In genomic region chr6:12116926-12117818, GRCm38 (mm10) we compare ENCODE assay signal across 12 mouse cellular contexts.
A peak's percentile ranks its signal among the peaks of the same experiment; 100 is the strongest.
DNase-seq lines count a peak whose midpoint lies in the region; ATAC-seq lines count a peak whose summit lies in the region.
"Had no signal": no experiment of that assay in that cellular context is flagged by ENCODE, and none has a peak within 500 bp of the region (broad histone marks: within the 10 kb centered on the region; RNA-seq: fewer than 3 reads in every experiment).

No protein-coding gene starts in this region.

- no peak overlapping the region for H3K27ac ChIP-seq in liver, embryonic 15.5 days (replicated peaks)
- H3K27ac ChIP-seq in liver, embryonic 11.5 days (ENCODE audit: low read depth, low read length) = no peak overlapping the region
- H3K27ac ChIP-seq in forebrain, embryonic 11.5 days (ENCODE audit: low read depth, low read length) = peak overlapping the region; percentile 8
- no peak overlapping the region for H3K27ac ChIP-seq in hindbrain, embryonic 16.5 days (ENCODE audit: low read depth, low read length)
- H3K27ac ChIP-seq in neural tube, embryonic 13.5 days (replicated peaks) = peak overlapping the region; percentile 75
- no peak overlapping the region for H3K27ac ChIP-seq in limb, embryonic 10.5 days

- no peak overlapping the region for H3K4me3 ChIP-seq in liver, embryonic 15.5 days (replicated peaks)
- H3K4me3 ChIP-seq in liver, embryonic 11.5 days (ENCODE audit: low read depth, low read length) = no peak overlapping the region
- H3K4me3 ChIP-seq in forebrain, embryonic 11.5 days (ENCODE audit: low read depth, low read length) = no peak overlapping the region
- H3K4me3 ChIP-seq in hindbrain, embryonic 16.5 days (ENCODE audit: low read length) = no peak overlapping the region
- no peak overlapping the region for H3K4me3 ChIP-seq in neural tube, embryonic 13.5 days
- H3K4me3 ChIP-seq in limb, embryonic 10.5 days = no peak overlapping the region

- ATAC-seq in liver, embryonic 15.5 days (ENCODE audit: insufficient read depth) = no peak
- no peak for ATAC-seq in liver, embryonic 11.5 days (replicated peaks; ENCODE audit: low FRiP score)
- 0 out of 2 replicates have a peak, but pooled peaks have one; percentile 19 for ATAC-seq in forebrain, embryonic 11.5 days (replicated peaks; ENCODE audit: low FRiP score)
- ATAC-seq in hindbrain, embryonic 16.5 days = peak; percentile 56; the same call in 1 of the 2 replicates
- ATAC-seq in neural tube, embryonic 13.5 days (ENCODE audit: low read depth) = peak; percentile 29; the same call in 1 of the 2 replicates

- no peaks in the 10 kb centered on the region for H3K4me1 ChIP-seq in liver, embryonic 15.5 days (replicated peaks)
- no peaks in the 10 kb centered on the region for H3K4me1 ChIP-seq in liver, embryonic 11.5 days (replicated peaks; ENCODE audit: control insufficient read depth, insufficient read depth, low read length)
- H3K4me1 ChIP-seq in forebrain, embryonic 11.5 days (replicated peaks; ENCODE audit: control insufficient read depth, insufficient read depth, low read length) = no peaks in the 10 kb centered on the region; the same call in 1 of the 2 replicates
- H3K4me1 ChIP-seq in hindbrain, embryonic 16.5 days (ENCODE audit: control insufficient read depth, insufficient read depth, low read depth, low read length) = peaks cover 11% of the 10 kb centered on the region
- peaks cover 28% of the 10 kb centered on the region for H3K4me1 ChIP-seq in neural tube, embryonic 13.5 days (replicated peaks)
- H3K4me1 ChIP-seq in limb, embryonic 10.5 days = 0 out of 2 replicates have a peak, but pooled peaks cover 7% of the 10 kb centered on the region

- H3K27me3 ChIP-seq in liver, embryonic 15.5 days = no peaks in the 10 kb centered on the region
- no peaks in the 10 kb centered on the region for H3K27me3 ChIP-seq in liver, embryonic 11.5 days (replicated peaks; ENCODE audit: control insufficient read depth, insufficient read depth, low read length)
- no peaks in the 10 kb centered on the region for H3K27me3 ChIP-seq in forebrain, embryonic 11.5 days (ENCODE audit: control insufficient read depth, insufficient read depth, low read length)
- no peaks in the 10 kb centered on the region for H3K27me3 ChIP-seq in hindbrain, embryonic 16.5 days (replicated peaks; ENCODE audit: control insufficient read depth, insufficient read depth, low read length)
- H3K27me3 ChIP-seq in neural tube, embryonic 13.5 days = no peaks in the 10 kb centered on the region
- H3K27me3 ChIP-seq in limb, embryonic 10.5 days (ENCODE audit: low read depth, poor library complexity, severe bottlenecking) = no peaks in the 10 kb centered on the region
- H3K27me3 ChIP-seq: CH12.LX had no signal

- H3K4me2 ChIP-seq in liver, embryonic 15.5 days = 0 out of 2 replicates have a peak overlapping the region, but pooled peaks have one; percentile 1
- no peak overlapping the region for H3K4me2 ChIP-seq in liver, embryonic 11.5 days
- H3K4me2 ChIP-seq in forebrain, embryonic 11.5 days (ENCODE audit: low read depth, low read length, severe bottlenecking) = no peak overlapping the region
- no peak overlapping the region for H3K4me2 ChIP-seq in hindbrain, embryonic 16.5 days (ENCODE audit: low read length)
- H3K4me2 ChIP-seq in neural tube, embryonic 13.5 days = peak overlapping the region; percentile 42

- no peak for DNase-seq in liver, embryonic 11.5 days (ENCODE audit: low spot score)
- DNase-seq in forebrain, embryonic 11.5 days (ENCODE audit: low spot score) = no peak
- DNase-seq in thymus, postnatal 0 days (ENCODE audit: low spot score) = no peak
- no peak for DNase-seq in left cerebral cortex, postnatal 10 days (ENCODE audit: extremely low spot score in 1 of 2, low spot score in 2 of 2)
- no peak for DNase-seq in limb, embryonic 10.5 days (ENCODE audit: low spot score)
- DNase-seq: cerebellum, postnatal 25 days; liver; thymus, adult 2 months had no signal

- H3K9me3 ChIP-seq in liver, embryonic 15.5 days (replicated peaks) = no peaks in the 10 kb centered on the region
- no peaks in the 10 kb centered on the region for H3K9me3 ChIP-seq in liver, embryonic 11.5 days (ENCODE audit: control insufficient read depth, low read length)
- H3K9me3 ChIP-seq in forebrain, embryonic 11.5 days (ENCODE audit: control insufficient read depth, low read length) = no peaks in the 10 kb centered on the region
- no peaks in the 10 kb centered on the region for H3K9me3 ChIP-seq in hindbrain, embryonic 16.5 days (ENCODE audit: control insufficient read depth, low read length)
- H3K9me3 ChIP-seq in neural tube, embryonic 13.5 days = no peaks in the 10 kb centered on the region
- H3K9me3 ChIP-seq in limb, embryonic 10.5 days (replicated peaks) = no peaks in the 10 kb centered on the region

- intact Hi-C loops in left cerebral cortex, postnatal 10 days (cut with DNase I) = no loop called here

- no peak overlapping the region for H3K9ac ChIP-seq in liver, embryonic 15.5 days
- no peak overlapping the region for H3K9ac ChIP-seq in liver, embryonic 11.5 days (ENCODE audit: low read depth, low read length)
- no peak overlapping the region for H3K9ac ChIP-seq in forebrain, embryonic 11.5 days (ENCODE audit: low read length)
- no peak overlapping the region; the same call in 1 of the 2 replicates for H3K9ac ChIP-seq in hindbrain, embryonic 16.5 days (ENCODE audit: low read depth, low read length)
- no peak overlapping the region for H3K9ac ChIP-seq in neural tube, embryonic 13.5 days

- 27% methylated on average over 11 of the region's 11 CpGs for WGBS in liver, embryonic 15.5 days (ENCODE audit: insufficient replicate concordance)
- 49% methylated on average over 11 of the region's 11 CpGs for whole genome bisulfite sequencing in liver, embryonic 11.5 days
- 54% methylated on average over 11 of the region's 11 CpGs for WGBS in forebrain, embryonic 11.5 days
- 27% methylated on average over 11 of the region's 11 CpGs for WGBS in hindbrain, embryonic 16.5 days
- 32% methylated on average over 11 of the region's 11 CpGs for WGBS in neural tube, embryonic 13.5 days
- WGBS in limb, embryonic 10.5 days = 65% methylated on average over 11 of the region's 11 CpGs

- H3K36me3 ChIP-seq in liver, embryonic 15.5 days (replicated peaks) = no peaks in the 10 kb centered on the region
- H3K36me3 ChIP-seq in liver, embryonic 11.5 days (ENCODE audit: control insufficient read depth, insufficient read depth, low read length) = no peaks in the 10 kb centered on the region
- no peaks in the 10 kb centered on the region for H3K36me3 ChIP-seq in forebrain, embryonic 11.5 days (ENCODE audit: control insufficient read depth, insufficient read depth, low read length)
- no peaks in the 10 kb centered on the region for H3K36me3 ChIP-seq in hindbrain, embryonic 16.5 days (ENCODE audit: control insufficient read depth, insufficient read depth, low read length)
- no peaks in the 10 kb centered on the region for H3K36me3 ChIP-seq in neural tube, embryonic 13.5 days
- no peaks in the 10 kb centered on the region for H3K36me3 ChIP-seq in limb, embryonic 10.5 days

Comparison
In these comparisons a context has a peak if more than half of its experiments do, and no peak if none do; other contexts are left out.
1. H3K4me2 ChIP-seq: peak in liver, embryonic 15.5 days (single experiment) and neural tube, embryonic 13.5 days (single experiment); none in liver, embryonic 11.5 days (single experiment), forebrain, embryonic 11.5 days (single experiment) and hindbrain, embryonic 16.5 days (single experiment).
2. ATAC-seq: peak in forebrain, embryonic 11.5 days (single experiment), hindbrain, embryonic 16.5 days (single experiment) and neural tube, embryonic 13.5 days (single experiment); none in liver, embryonic 15.5 days (single experiment) and liver, embryonic 11.5 days (single experiment).
3. H3K27ac ChIP-seq: peak in forebrain, embryonic 11.5 days (single experiment) and neural tube, embryonic 13.5 days (single experiment); none in liver, embryonic 15.5 days (single experiment), liver, embryonic 11.5 days (single experiment), hindbrain, embryonic 16.5 days (single experiment) and limb, embryonic 10.5 days (single experiment).